11 mouse cellular contexts compared by ENCODE assay signal in genomic region chr6:52797252-52797800, GRCm38 (mm10).
DNase-seq lines count a peak whose midpoint lies in the region; ATAC-seq and TF ChIP-seq lines count a peak whose summit lies in the region.
"Had no signal": no experiment of that assay in that cellular context is flagged by ENCODE, and none has a peak within 500 bp of the region (broad histone marks: within the 10 kb centered on the region; RNA-seq: fewer than 3 reads in every experiment).

No protein-coding gene starts in this region.

- H3K36me3 ChIP-seq in intestine, postnatal 0 days (ENCODE audit: control insufficient read depth, insufficient read depth): no peaks in the 10 kb centered on the region
- no peaks in the 10 kb centered on the region for H3K36me3 ChIP-seq in intestine, embryonic 15.5 days
- no peaks in the 10 kb centered on the region for H3K36me3 ChIP-seq in neural tube, embryonic 11.5 days (ENCODE audit: control insufficient read depth, insufficient read depth, low read length)
- no peaks in the 10 kb centered on the region for H3K36me3 ChIP-seq in neural tube, embryonic 15.5 days
- H3K36me3 ChIP-seq: hindbrain, embryonic 15.5 days; liver, embryonic 13.5 days had no signal

- TF ChIP-seq CTCF in intestine, postnatal 0 days (IDR thresholded peaks at IDR 0.05; ENCODE audit: low read depth): peak; percentile 40

- ATAC-seq in cerebellum, adult (ENCODE audit: insufficient number of reproducible peaks, low FRiP score, low TSS enrichment): 0 out of 2 replicates have a peak, but pooled peaks have one; percentile 13
- ATAC-seq in intestine, postnatal 0 days: no peak
- no peak for ATAC-seq in intestine, embryonic 15.5 days
- ATAC-seq in neural tube, embryonic 11.5 days (ENCODE audit: insufficient read depth, low FRiP score, low TSS enrichment): no peak
- no peak for ATAC-seq in neural tube, embryonic 15.5 days (ENCODE audit: low FRiP score)
- ATAC-seq: activated CD4-positive, CD25-positive, alpha-beta regulatory T cell, adult 4 months had no signal

- no peak overlapping the region for H3K4me2 ChIP-seq in intestine, postnatal 0 days (replicated peaks; ENCODE audit: low read depth)
- H3K4me2 ChIP-seq in intestine, embryonic 15.5 days (replicated peaks): no peak overlapping the region
- no peak overlapping the region for H3K4me2 ChIP-seq in neural tube, embryonic 11.5 days (ENCODE audit: low read depth)
- no peak overlapping the region for H3K4me2 ChIP-seq in neural tube, embryonic 15.5 days
- H3K4me2 ChIP-seq: hindbrain, embryonic 15.5 days; liver, embryonic 13.5 days had no signal

- no peaks in the 10 kb centered on the region for H3K4me1 ChIP-seq in intestine, postnatal 0 days (replicated peaks; ENCODE audit: control insufficient read depth, insufficient read depth, low read length)
- peaks cover 21% of the 10 kb centered on the region for H3K4me1 ChIP-seq in intestine, embryonic 15.5 days (replicated peaks)
- H3K4me1 ChIP-seq in neural tube, embryonic 11.5 days (ENCODE audit: control insufficient read depth, insufficient read depth, low read length): peaks cover 13% of the 10 kb centered on the region; the same call in 1 of the 2 replicates
- peaks cover 40% of the 10 kb centered on the region for H3K4me1 ChIP-seq in neural tube, embryonic 15.5 days

- 68% methylated on average over 6 of the region's 6 CpGs for WGBS in intestine, postnatal 0 days
- WGBS in intestine, embryonic 15.5 days: 66% methylated on average over 6 of the region's 6 CpGs
- 33% methylated on average over 6 of the region's 6 CpGs for WGBS in neural tube, embryonic 11.5 days
- WGBS in neural tube, embryonic 15.5 days: 29% methylated on average over 6 of the region's 6 CpGs

- no peaks in the 10 kb centered on the region for H3K9me3 ChIP-seq in intestine, postnatal 0 days (ENCODE audit: control insufficient read depth)
- H3K9me3 ChIP-seq in intestine, embryonic 15.5 days: no peaks in the 10 kb centered on the region
- no peaks in the 10 kb centered on the region for H3K9me3 ChIP-seq in neural tube, embryonic 11.5 days (ENCODE audit: control insufficient read depth, low read length)
- H3K9me3 ChIP-seq in neural tube, embryonic 15.5 days (replicated peaks): no peaks in the 10 kb centered on the region
- H3K9me3 ChIP-seq: hindbrain, embryonic 15.5 days; liver, embryonic 13.5 days had no signal

- no peak for DNase-seq in cerebellum, adult 9-10 months
- DNase-seq in neural tube, embryonic 11.5 days (ENCODE audit: low spot score): peak; percentile 17
- DNase-seq in retina, postnatal 7 days (ENCODE audit: low read depth, low spot score): peak; percentile 4
- DNase-seq in adrenal gland, postnatal 10 days: no peak
- DNase-seq: liver, embryonic 13.5 days had no signal

- H3K27ac ChIP-seq in intestine, postnatal 0 days (ENCODE audit: low read depth, low read length): no peak overlapping the region
- no peak overlapping the region for H3K27ac ChIP-seq in intestine, embryonic 15.5 days
- no peak overlapping the region for H3K27ac ChIP-seq in neural tube, embryonic 11.5 days (ENCODE audit: low read depth, low read length)
- H3K27ac ChIP-seq in neural tube, embryonic 15.5 days (replicated peaks): no peak overlapping the region
- H3K27ac ChIP-seq: hindbrain, embryonic 15.5 days; liver, embryonic 13.5 days had no signal

- H3K9ac ChIP-seq in intestine, postnatal 0 days (ENCODE audit: low read depth, low read length): no peak overlapping the region
- H3K9ac ChIP-seq in intestine, embryonic 15.5 days: no peak overlapping the region
- H3K9ac ChIP-seq in neural tube, embryonic 11.5 days (ENCODE audit: low read length): no peak overlapping the region
- no peak overlapping the region for H3K9ac ChIP-seq in neural tube, embryonic 15.5 days (replicated peaks)
- H3K9ac ChIP-seq: hindbrain, embryonic 15.5 days; liver, embryonic 13.5 days had no signal

- H3K4me3 ChIP-seq in intestine, postnatal 0 days (ENCODE audit: low read depth, low read length): no peak overlapping the region
- H3K4me3 ChIP-seq in intestine, embryonic 15.5 days (replicated peaks): no peak overlapping the region
- no peak overlapping the region for H3K4me3 ChIP-seq in neural tube, embryonic 11.5 days (ENCODE audit: low read depth, low read length)
- no peak overlapping the region for H3K4me3 ChIP-seq in neural tube, embryonic 15.5 days (replicated peaks)
- H3K4me3 ChIP-seq: hindbrain, embryonic 15.5 days; liver, embryonic 13.5 days had no signal

- H3K27me3 ChIP-seq in intestine, postnatal 0 days (replicated peaks; ENCODE audit: control insufficient read depth, insufficient read depth, low read length): no peaks in the 10 kb centered on the region
- H3K27me3 ChIP-seq in intestine, embryonic 15.5 days (replicated peaks): no peaks in the 10 kb centered on the region
- H3K27me3 ChIP-seq in neural tube, embryonic 11.5 days (ENCODE audit: control insufficient read depth, insufficient read depth, low read length): no peaks in the 10 kb centered on the region
- H3K27me3 ChIP-seq in neural tube, embryonic 15.5 days (replicated peaks): no peaks in the 10 kb centered on the region
- H3K27me3 ChIP-seq: hindbrain, embryonic 15.5 days; liver, embryonic 13.5 days had no signal

Comparison
In these comparisons a context has a peak if more than half of its experiments do, and no peak if none do; other contexts are left out.
1. DNase-seq: peak in neural tube, embryonic 11.5 days (single experiment) and retina, postnatal 7 days (single experiment); none in cerebellum, adult 9-10 months (single experiment) and adrenal gland, postnatal 10 days (single experiment).